Mouse (Mus musculus): ENCODE results near the gene Kcng1. TPM values are rescaled to one million over a fixed set of nuclear protein-coding genes. Genes with fewer than 3 reads are reported as not detected.

The Kcng1 gene
- polyA plus RNA-seq, 1 experiment from 2014 or later = 2.1 TPM

DNA sequence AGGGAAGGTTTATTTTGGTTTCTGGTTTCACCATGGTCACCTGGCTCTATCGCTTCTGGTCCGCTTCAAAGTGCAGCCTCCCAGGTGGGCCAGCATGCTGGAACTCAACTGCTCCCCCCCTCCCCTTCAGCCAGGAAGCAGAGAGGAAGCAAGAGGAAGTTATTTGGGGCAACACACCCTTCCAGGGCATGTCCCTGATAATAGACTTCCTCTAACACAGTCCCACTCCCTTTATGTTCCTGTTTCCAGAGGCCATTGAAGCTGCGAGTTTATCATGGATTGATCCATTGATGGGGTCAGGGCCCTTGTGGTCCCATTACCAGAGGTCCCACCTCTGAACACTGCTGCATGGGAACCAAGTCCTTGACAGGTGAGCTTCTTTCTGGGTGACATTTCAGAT lies 21.4 kb downstream of the Kcng1 start:
- Histone ChIP-seq H3K9me3 (replicated peaks) (no peaks in the 10 kb centered on the region), H3K36me3 (no peaks in the 10 kb centered on the region), H3K4me2 (replicated peaks) (no peak overlapping the region), H3K4me1 (no peaks in the 10 kb centered on the region), H3K27me3 (no peaks in the 10 kb centered on the region; the same call in 1 of the 2 replicates), H3K27ac (replicated peaks) (no peak overlapping the region), H3K9ac (no peak overlapping the region), H3K4me3 (replicated peaks) (no peak overlapping the region)
- 76% methylated on average over 3 of the region's 3 CpGs for WGBS
- ATAC-seq (ENCODE audit: insufficient number of reproducible peaks, low FRiP score, low TSS enrichment, low read depth) = no peak

DNA sequence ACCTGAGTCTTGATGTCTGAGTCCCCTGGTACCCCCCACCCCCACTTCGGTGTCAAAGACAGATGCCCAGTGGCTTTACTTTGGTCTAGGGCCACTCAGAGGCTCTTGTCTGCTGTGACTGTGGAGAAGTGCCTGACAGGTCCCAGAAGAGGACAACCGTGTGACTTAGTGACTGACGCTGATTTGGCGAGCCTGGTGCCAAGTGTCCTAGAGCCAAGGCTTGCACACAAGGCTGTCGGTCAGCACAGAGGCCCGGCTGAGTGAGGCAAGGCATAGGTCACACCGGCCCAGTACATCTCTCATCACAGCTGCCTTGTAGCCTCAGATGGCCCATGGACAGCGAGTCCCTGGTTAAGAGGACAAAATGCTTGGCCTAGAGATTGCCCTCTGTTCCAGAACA lies 22.5 kb downstream of the Kcng1 start:
- WGBS = 86% methylated on average over 8 of the region's 8 CpGs

DNA sequence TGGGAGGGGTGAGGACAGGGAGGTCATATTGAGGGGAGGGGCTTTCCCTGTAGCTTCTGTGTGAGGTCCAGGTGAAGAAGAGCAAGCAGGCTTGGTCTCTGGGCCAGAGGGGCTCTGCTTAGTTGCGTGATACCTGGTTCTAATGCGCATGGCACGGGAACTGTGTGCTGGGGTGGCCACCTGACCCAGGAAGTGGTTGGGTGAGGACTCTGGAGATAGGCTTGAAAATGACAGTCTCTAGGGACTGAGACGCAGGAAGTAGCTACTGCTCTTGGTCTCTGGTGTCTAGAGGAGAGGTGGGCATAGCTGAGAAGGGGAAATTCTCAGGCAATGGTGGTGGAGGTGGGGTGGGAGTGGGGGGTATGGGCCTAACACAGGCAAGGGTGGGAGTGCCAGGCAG lies 24.3 kb downstream of the Kcng1 start:
- H3K4me3 ChIP-seq (replicated peaks) = no peak overlapping the region
- H3K4me2 ChIP-seq (replicated peaks) = no peak overlapping the region
- H3K27me3 ChIP-seq = no peaks in the 10 kb centered on the region
- H3K9me3 ChIP-seq (replicated peaks) = no peaks in the 10 kb centered on the region
- no peak overlapping the region for H3K27ac ChIP-seq (replicated peaks)
- H3K4me1 ChIP-seq = no peaks in the 10 kb centered on the region
- no peak for ATAC-seq (ENCODE audit: insufficient number of reproducible peaks, low FRiP score, low TSS enrichment, low read depth)
- WGBS = 87% methylated on average over 4 of the region's 4 CpGs
- H3K9ac ChIP-seq = no peak overlapping the region
- H3K36me3 ChIP-seq = no peaks in the 10 kb centered on the region

More for the DNA sequence above, 22.5 kb downstream of the Kcng1 start:
- H3K9ac ChIP-seq = no peak overlapping the region
- H3K36me3 ChIP-seq = no peaks in the 10 kb centered on the region
- no peak overlapping the region for H3K4me3 ChIP-seq (replicated peaks)
- H3K9me3 ChIP-seq (replicated peaks) = no peaks in the 10 kb centered on the region
- no peaks in the 10 kb centered on the region; the same call in 1 of the 2 replicates for H3K27me3 ChIP-seq
- no peak for ATAC-seq (ENCODE audit: insufficient number of reproducible peaks, low FRiP score, low TSS enrichment, low read depth)
- no peaks in the 10 kb centered on the region for H3K4me1 ChIP-seq
- no peak overlapping the region for H3K27ac ChIP-seq (replicated peaks)
- H3K4me2 ChIP-seq (replicated peaks) = no peak overlapping the region

DNA sequence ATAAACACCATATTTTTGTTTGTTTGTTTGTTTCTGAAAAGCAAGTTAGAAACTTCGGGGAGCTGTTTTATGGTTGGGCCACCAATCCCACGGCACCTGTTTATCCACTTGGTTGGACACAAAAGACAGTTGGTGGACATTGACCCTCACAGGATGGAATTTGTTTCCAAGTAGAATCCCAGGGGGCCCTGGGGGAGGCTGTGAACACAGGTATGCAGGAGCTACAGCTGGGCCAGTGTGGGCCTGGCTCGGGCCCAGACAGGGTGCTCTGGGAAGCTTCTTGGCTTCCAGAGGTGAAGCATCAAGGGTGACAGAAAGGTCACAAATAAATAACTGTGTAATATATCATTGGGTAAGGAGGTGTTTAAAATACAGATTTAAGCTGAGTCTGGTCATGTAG lies 25.0 kb downstream of the Kcng1 start:
- no peaks in the 10 kb centered on the region for H3K36me3 ChIP-seq
- H3K27me3 ChIP-seq = no peaks in the 10 kb centered on the region
- H3K9me3 ChIP-seq (replicated peaks) = no peaks in the 10 kb centered on the region
- no peak for ATAC-seq (ENCODE audit: insufficient number of reproducible peaks, low FRiP score, low TSS enrichment, low read depth)
- H3K9ac ChIP-seq = no peak overlapping the region
- H3K27ac ChIP-seq (replicated peaks) = no peak overlapping the region
- no peaks in the 10 kb centered on the region for H3K4me1 ChIP-seq
- 80% methylated on average over 3 of the region's 3 CpGs for WGBS
- no peak overlapping the region for H3K4me3 ChIP-seq (replicated peaks)
- H3K4me2 ChIP-seq (replicated peaks) = no peak overlapping the region

DNA sequence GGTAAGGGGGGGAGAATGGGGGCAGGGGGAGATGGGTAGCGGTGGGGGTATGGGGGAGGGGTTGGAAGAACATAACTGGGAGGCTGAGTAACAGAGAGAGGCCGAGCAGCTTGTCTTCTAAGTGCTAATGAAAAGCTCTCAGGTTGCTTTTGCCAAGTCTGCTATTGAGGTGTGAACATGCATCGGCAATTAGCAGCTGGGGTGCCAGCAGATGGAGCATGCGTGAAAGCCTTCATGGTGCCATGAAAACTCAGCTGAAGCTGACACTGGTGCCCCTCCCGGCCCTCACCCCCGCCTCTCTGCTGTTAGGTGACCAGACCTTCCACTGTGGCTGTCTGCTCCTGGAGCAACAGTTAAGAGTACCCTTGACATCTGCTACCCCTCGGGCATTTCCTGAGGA lies 27.7 kb downstream of the Kcng1 start:
- Histone ChIP-seq H3K36me3 (no peaks in the 10 kb centered on the region), H3K4me3 (replicated peaks) (no peak overlapping the region), H3K27ac (replicated peaks) (no peak overlapping the region), H3K4me1 (no peaks in the 10 kb centered on the region), H3K4me2 (replicated peaks) (no peak overlapping the region), H3K9ac (no peak overlapping the region), H3K27me3 (no peaks in the 10 kb centered on the region), H3K9me3 (replicated peaks) (no peaks in the 10 kb centered on the region)
- 57% methylated on average over 7 of the region's 7 CpGs for WGBS
- no peak for ATAC-seq (ENCODE audit: insufficient number of reproducible peaks, low FRiP score, low TSS enrichment, low read depth)

DNA sequence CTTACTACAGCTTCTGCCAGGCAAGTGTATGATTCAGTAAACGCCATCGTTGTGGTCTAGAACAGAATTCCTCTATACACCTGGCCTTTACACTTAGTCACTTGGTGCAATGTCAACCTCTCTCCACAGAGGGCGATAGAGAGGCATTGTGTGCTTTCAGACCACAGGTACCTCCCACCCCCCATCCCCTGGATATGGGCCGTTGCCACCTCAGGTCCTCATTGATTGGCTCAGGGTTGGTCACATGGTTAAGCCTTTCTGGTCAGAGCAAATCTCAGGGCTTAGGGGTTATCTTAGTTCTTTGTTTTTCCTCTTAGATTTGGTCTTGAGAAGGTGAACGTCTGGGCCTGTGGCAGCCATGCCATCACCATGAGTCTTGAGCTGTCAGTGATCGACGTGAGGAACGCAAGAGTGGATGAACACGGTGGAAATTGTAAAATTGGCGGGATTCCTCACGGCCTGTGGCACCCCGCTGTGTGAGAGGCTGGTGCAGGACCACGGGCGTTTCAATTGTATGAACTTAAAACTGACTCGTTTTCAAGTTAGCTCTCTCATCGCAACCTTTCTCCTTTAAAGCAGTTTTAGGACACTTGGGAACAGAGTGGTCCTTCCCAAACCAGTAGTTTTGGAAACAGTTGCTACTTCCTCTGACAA lies 28.8 kb downstream of the Kcng1 start:
- 14% methylated on average over 16 of the region's 16 CpGs for WGBS
- H3K4me2 ChIP-seq (replicated peaks) = no peak overlapping the region
- H3K4me3 ChIP-seq (replicated peaks) = no peak overlapping the region
- no peaks in the 10 kb centered on the region for H3K27me3 ChIP-seq
- no peak for ATAC-seq (ENCODE audit: insufficient number of reproducible peaks, low FRiP score, low TSS enrichment, low read depth)
- no peaks in the 10 kb centered on the region for H3K9me3 ChIP-seq (replicated peaks)
- H3K27ac ChIP-seq (replicated peaks) = no peak overlapping the region
- no peaks in the 10 kb centered on the region for H3K36me3 ChIP-seq
- no peak overlapping the region for H3K9ac ChIP-seq
- H3K4me1 ChIP-seq = no peaks in the 10 kb centered on the region

DNA sequence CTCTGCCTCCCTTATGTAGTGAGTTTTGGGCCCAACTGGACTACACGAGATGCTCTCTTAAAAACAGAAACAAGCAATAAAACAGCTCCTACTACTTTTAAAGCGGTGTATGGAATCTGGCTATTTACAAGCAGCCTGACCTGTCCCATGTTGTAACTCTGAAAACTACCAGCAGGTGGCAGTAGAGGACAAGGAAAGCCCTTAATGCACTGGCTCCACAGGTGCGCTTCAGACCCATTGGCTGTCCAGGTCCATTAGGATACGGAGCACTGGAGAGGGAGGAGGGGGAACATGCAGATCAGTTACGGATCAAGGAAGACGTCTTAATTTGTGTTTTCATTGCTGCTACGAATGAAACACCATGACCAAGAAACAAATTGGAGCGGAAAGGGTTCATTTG lies 31.3 kb downstream of the Kcng1 start:
- no peaks in the 10 kb centered on the region for H3K4me1 ChIP-seq
- H3K27ac ChIP-seq (replicated peaks) = no peak overlapping the region
- no peaks in the 10 kb centered on the region for H3K27me3 ChIP-seq
- no peak overlapping the region for H3K4me3 ChIP-seq (replicated peaks)
- no peaks in the 10 kb centered on the region for H3K36me3 ChIP-seq
- 14% methylated on average over 8 of the region's 8 CpGs for WGBS
- H3K9ac ChIP-seq = no peak overlapping the region
- H3K4me2 ChIP-seq (replicated peaks) = no peak overlapping the region
- no peak for ATAC-seq (ENCODE audit: insufficient number of reproducible peaks, low FRiP score, low TSS enrichment, low read depth)
- no peaks in the 10 kb centered on the region for H3K9me3 ChIP-seq (replicated peaks)

DNA sequence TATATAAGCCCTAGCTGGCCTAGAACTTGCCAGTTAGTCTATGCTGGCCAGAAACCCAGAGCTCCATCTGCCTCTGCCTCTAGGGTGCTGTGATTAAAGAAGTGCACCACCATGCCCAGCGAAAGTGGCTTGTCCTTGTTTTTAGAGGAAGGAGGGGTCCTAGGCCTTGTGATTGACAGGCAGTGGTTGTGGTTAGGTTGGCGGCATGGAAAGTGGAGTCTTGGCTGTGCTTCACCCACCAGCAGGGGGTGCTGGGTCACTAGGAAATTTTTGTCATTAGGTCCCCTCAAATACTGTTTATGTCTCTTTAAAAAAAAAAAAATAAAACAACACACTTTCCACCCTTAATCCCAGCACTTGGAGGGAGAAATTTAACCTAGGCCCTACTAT lies 32.7 kb downstream of the Kcng1 start:
- Histone ChIP-seq H3K9ac (no peak overlapping the region), H3K4me3 (replicated peaks) (no peak overlapping the region), H3K36me3 (no peaks in the 10 kb centered on the region), H3K9me3 (replicated peaks) (no peaks in the 10 kb centered on the region), H3K4me1 (no peaks in the 10 kb centered on the region), H3K27ac (replicated peaks) (no peak overlapping the region), H3K27me3 (no peaks in the 10 kb centered on the region), H3K4me2 (replicated peaks) (no peak overlapping the region)
- 13% methylated on average over 2 of the region's 2 CpGs for WGBS
- ATAC-seq (ENCODE audit: insufficient number of reproducible peaks, low FRiP score, low TSS enrichment, low read depth) = no peak

DNA sequence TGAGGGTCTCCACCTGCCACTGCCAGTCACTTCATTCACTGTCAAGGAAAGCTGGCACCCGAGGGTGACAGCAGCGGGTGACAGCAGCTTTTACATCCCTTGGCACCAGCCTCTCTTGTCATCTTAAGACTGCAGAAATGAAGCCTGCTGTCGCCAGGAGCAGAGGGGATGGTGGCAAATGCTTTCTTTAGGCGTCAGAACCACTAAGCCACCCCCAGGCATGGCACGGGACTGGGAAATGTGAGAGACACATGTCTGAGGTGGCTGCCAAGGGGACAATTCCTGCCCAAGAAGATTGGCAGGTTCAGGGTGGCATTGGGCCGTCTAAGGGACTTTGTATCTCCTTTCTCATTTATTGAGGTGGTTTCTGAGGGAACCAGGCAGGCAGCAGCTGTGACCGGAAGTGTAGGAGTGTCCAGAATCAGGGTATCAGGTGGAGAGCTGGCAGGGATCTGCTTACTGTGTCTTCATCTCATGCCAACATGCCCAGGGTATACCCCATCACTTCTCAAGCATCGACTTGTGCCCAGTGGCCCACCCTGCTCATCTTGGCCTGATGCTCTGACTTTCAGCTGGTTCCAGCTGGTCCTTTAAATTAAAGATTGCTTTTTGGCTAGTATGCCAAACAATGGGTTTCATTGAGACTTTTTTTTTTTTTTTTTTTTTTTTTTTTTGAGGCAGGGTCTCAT lies 33.2 kb downstream of the Kcng1 start:
- 77% methylated on average over 8 of the region's 8 CpGs for WGBS
- H3K36me3 ChIP-seq = no peaks in the 10 kb centered on the region
- H3K27me3 ChIP-seq = no peaks in the 10 kb centered on the region
- no peaks in the 10 kb centered on the region for H3K9me3 ChIP-seq (replicated peaks)
- H3K4me2 ChIP-seq (replicated peaks) = no peak overlapping the region
- no peak overlapping the region for H3K4me3 ChIP-seq (replicated peaks)
- H3K9ac ChIP-seq = no peak overlapping the region
- no peak for ATAC-seq (ENCODE audit: insufficient number of reproducible peaks, low FRiP score, low TSS enrichment, low read depth)
- no peaks in the 10 kb centered on the region for H3K4me1 ChIP-seq
- no peak overlapping the region for H3K27ac ChIP-seq (replicated peaks)

DNA sequence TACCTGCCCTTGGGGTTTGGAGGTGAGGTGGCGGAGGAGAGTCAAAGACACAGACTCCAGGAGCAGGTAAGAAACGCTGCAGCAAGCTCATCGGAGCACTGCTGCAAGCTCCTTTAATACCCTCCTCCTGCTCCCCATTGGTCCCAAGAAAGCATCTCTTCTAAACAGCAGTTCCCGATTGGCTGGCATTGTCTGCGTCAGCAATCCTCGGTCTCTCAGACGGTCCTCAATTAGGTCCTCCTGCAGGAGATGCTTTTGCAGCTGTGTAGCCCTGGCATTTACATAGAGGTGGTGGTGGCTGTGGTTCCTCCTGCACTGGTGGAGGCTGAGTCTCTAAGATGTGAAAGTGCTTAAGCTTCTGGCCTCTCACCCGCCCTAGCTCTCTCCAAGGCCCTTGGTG lies 36.0 kb downstream of the Kcng1 start:
- H3K27me3 ChIP-seq = peaks cover 2% of the 10 kb centered on the region; the same call in 1 of the 2 replicates
- no peaks in the 10 kb centered on the region for H3K4me1 ChIP-seq
- no peaks in the 10 kb centered on the region for H3K9me3 ChIP-seq (replicated peaks)
- H3K27ac ChIP-seq (replicated peaks) = no peak overlapping the region
- H3K9ac ChIP-seq = no peak overlapping the region
- H3K36me3 ChIP-seq = no peaks in the 10 kb centered on the region
- no peak overlapping the region for H3K4me3 ChIP-seq (replicated peaks)
- 27% methylated on average over 8 of the region's 8 CpGs for WGBS
- ATAC-seq (ENCODE audit: insufficient number of reproducible peaks, low FRiP score, low TSS enrichment, low read depth) = no peak
- H3K4me2 ChIP-seq (replicated peaks) = no peak overlapping the region

DNA sequence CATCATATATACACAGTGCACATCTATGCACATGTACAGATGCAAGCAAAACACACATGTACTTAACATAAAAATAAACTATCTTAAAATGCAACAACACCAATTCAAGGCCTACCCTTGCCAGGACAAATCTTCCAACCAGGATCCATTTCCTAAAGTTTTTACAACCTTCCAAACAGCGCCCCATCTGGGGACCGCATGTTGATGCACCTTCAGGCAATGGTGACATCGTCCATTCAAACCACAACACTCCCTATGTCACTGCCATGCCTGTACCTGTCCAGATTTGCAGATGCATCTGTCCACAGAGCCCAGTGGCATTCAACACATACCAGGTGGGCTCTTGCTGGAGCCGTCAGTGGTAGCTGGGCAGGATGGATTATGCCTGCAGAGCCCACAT lies 38.3 kb downstream of the Kcng1 start:
- H3K36me3 ChIP-seq = no peaks in the 10 kb centered on the region
- no peak overlapping the region for H3K9ac ChIP-seq
- H3K4me3 ChIP-seq (replicated peaks) = no peak overlapping the region
- no peak overlapping the region for H3K27ac ChIP-seq (replicated peaks)
- peaks cover 2% of the 10 kb centered on the region; the same call in 1 of the 2 replicates for H3K27me3 ChIP-seq
- no peak overlapping the region for H3K4me2 ChIP-seq (replicated peaks)
- whole genome bisulfite sequencing = 61% methylated on average over 4 of the region's 4 CpGs
- H3K4me1 ChIP-seq = no peaks in the 10 kb centered on the region
- no peaks in the 10 kb centered on the region for H3K9me3 ChIP-seq (replicated peaks)
- ATAC-seq (ENCODE audit: insufficient number of reproducible peaks, low FRiP score, low TSS enrichment, low read depth) = no peak

DNA sequence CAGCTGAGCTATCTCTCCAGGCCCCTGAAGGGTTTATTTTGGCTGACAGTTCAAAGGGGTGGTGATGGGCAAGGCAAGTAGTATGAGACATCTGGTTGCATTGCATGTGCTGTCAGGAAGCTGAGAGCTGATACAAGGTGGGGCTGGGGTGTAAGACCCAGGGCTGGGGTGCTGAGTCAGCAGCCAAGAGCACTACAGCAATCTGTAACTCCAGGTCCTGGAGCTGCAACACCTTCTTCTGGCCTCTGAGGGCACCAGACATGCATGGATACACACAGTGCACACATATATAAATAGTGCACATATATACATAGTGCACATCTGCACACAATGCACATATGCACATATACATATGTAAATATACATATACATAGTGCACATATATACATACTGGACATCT lies 38.7 kb downstream of the Kcng1 start:
- Histone ChIP-seq H3K4me1 (no peaks in the 10 kb centered on the region), H3K9ac (no peak overlapping the region), H3K9me3 (replicated peaks) (no peaks in the 10 kb centered on the region), H3K27me3 (peaks cover 2% of the 10 kb centered on the region; the same call in 1 of the 2 replicates), H3K36me3 (no peaks in the 10 kb centered on the region), H3K27ac (replicated peaks) (no peak overlapping the region), H3K4me2 (replicated peaks) (no peak overlapping the region), H3K4me3 (replicated peaks) (no peak overlapping the region)
- ATAC-seq (ENCODE audit: insufficient number of reproducible peaks, low FRiP score, low TSS enrichment, low read depth) = no peak

All from embryonic facial prominence, embryonic 15.5 days (tissue).